Mouse (Mus musculus): ENCODE data around the gene Antxrl. TPM values are rescaled to one million over a fixed set of nuclear protein-coding genes. Genes with fewer than 3 reads are reported as not detected.

Gene Antxrl
- polyA plus RNA-seq, 1 experiment from 2014 or later: not detected

DNA sequence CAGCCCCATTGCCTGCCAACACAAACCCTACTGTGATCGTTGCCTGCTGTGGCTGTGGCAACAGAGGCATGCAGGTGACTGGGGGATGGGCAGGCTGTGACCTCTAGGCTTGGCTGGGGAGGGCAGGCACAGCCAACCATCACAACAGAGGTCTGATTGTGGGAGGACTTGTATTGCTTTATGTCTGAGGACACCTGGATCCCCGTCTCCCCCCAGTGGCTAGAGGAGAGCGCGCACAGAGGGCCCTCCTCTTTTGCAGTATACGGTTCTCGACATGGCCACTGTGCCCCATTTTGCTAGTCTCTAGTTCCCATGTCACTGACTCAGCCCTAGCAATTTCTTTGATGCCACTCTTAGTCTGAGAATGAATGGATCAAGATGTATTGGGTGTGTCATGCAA, 19.2 kb downstream of the Antxrl start:
- 66% methylated on average over 6 of the region's 6 CpGs for WGBS
- Histone ChIP-seq H3K36me3 (ENCODE audit: control insufficient read depth, insufficient read depth, low read length) (no peaks in the 10 kb centered on the region), H3K27ac (replicated peaks; ENCODE audit: low read depth, low read length) (no peak overlapping the region), H3K9ac (replicated peaks; ENCODE audit: low read length) (no peak overlapping the region), H3K4me2 (ENCODE audit: low read length) (no peak overlapping the region), H3K4me1 (ENCODE audit: control insufficient read depth, insufficient read depth, low read length) (no peaks in the 10 kb centered on the region), H3K27me3 (ENCODE audit: control insufficient read depth, insufficient read depth, low read length) (no peaks in the 10 kb centered on the region), H3K4me3 (replicated peaks; ENCODE audit: low read depth, low read length) (no peak overlapping the region), H3K9me3 (ENCODE audit: control insufficient read depth, low read length) (no peaks in the 10 kb centered on the region)
- DNase-seq (no peak), ATAC-seq (ENCODE audit: low FRiP score, low TSS enrichment) (no peak)

DNA sequence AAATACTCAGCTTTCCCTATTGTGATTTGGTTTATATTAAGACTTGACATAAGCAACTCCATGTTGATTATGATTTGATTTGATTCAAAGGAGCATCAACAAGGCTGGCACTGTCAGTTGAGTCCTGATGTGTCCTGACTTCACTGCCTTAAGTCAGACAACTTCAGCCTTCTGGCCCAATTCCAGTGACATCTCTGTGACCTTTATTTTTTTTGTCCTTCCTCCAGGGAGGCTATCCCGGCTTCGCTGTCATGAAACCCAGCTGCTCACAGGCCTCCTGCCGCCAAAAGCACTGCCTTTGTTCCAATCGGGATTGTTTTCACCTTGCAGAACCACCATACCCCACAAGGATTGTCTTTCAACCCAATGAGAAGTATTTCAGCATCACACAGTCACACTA, 22.8 kb downstream of the Antxrl start:
- no peak for ATAC-seq (ENCODE audit: low FRiP score, low TSS enrichment)
- H3K4me1 ChIP-seq (ENCODE audit: control insufficient read depth, insufficient read depth, low read length): no peaks in the 10 kb centered on the region
- 49% methylated on average over 4 of the region's 4 CpGs for WGBS
- H3K9me3 ChIP-seq (ENCODE audit: control insufficient read depth, low read length): no peaks in the 10 kb centered on the region
- H3K4me2 ChIP-seq (ENCODE audit: low read length): no peak overlapping the region
- H3K36me3 ChIP-seq (ENCODE audit: control insufficient read depth, insufficient read depth, low read length): no peaks in the 10 kb centered on the region
- DNase-seq: no peak
- no peaks in the 10 kb centered on the region for H3K27me3 ChIP-seq (ENCODE audit: control insufficient read depth, insufficient read depth, low read length)
- H3K4me3 ChIP-seq (replicated peaks; ENCODE audit: low read depth, low read length): no peak overlapping the region
- H3K9ac ChIP-seq (replicated peaks; ENCODE audit: low read length): no peak overlapping the region
- no peak overlapping the region for H3K27ac ChIP-seq (replicated peaks; ENCODE audit: low read depth, low read length)

DNA sequence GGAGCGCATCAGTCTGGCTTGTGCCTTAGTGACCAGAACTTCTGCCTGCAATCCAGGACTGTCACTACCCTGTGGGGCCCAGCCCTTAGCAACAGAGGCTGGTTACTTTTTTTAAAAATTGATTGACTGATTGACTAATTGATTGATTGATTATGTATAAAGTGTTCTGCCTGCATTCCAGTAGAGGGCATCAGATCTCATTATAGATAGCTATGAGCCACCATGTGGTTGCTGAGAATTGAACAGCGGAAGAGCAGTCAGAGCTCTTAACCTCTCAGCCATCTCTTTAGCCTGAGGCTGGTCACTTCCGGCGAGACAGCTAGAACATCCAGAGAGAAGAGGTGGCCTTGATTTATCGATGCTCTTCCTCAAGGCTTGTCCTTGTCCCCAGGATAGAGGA, 24.7 kb downstream of the Antxrl start:
- WGBS: 76% methylated on average over 5 of the region's 5 CpGs
- ATAC-seq (ENCODE audit: low FRiP score, low TSS enrichment): no peak

DNA sequence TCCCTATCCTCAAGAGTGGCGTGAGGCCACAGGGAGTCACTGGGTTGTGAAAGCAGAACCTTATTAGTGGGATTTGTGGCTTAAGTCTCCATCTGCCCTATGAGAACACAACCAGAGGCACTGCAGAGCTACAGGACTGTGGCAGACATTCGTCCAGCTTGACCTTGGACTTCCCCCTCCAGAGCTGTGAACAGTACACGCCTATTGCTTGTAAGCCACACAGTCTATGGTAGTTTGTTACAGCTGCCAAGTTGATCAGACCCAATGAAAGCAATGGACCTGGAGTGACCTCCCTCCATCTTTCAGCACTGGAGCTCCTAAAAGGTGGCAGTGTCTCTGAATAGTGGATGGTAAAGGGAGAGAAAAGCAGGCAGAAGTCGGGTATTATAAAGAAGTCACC, 25.8 kb downstream of the Antxrl start:
- 71% methylated on average over 4 of the region's 4 CpGs for WGBS
- H3K9ac ChIP-seq (replicated peaks; ENCODE audit: low read length): no peak overlapping the region

More for the DNA sequence above, 24.7 kb downstream of the Antxrl start:
- Histone ChIP-seq H3K4me1 (ENCODE audit: control insufficient read depth, insufficient read depth, low read length) (no peaks in the 10 kb centered on the region), H3K27me3 (ENCODE audit: control insufficient read depth, insufficient read depth, low read length) (no peaks in the 10 kb centered on the region), H3K36me3 (ENCODE audit: control insufficient read depth, insufficient read depth, low read length) (no peaks in the 10 kb centered on the region), H3K27ac (replicated peaks; ENCODE audit: low read depth, low read length) (no peak overlapping the region), H3K4me2 (ENCODE audit: low read length) (no peak overlapping the region), H3K9me3 (ENCODE audit: control insufficient read depth, low read length) (no peaks in the 10 kb centered on the region), H3K4me3 (replicated peaks; ENCODE audit: low read depth, low read length) (no peak overlapping the region), H3K9ac (replicated peaks; ENCODE audit: low read length) (no peak overlapping the region)
- DNase-seq: peak; percentile 11

DNA sequence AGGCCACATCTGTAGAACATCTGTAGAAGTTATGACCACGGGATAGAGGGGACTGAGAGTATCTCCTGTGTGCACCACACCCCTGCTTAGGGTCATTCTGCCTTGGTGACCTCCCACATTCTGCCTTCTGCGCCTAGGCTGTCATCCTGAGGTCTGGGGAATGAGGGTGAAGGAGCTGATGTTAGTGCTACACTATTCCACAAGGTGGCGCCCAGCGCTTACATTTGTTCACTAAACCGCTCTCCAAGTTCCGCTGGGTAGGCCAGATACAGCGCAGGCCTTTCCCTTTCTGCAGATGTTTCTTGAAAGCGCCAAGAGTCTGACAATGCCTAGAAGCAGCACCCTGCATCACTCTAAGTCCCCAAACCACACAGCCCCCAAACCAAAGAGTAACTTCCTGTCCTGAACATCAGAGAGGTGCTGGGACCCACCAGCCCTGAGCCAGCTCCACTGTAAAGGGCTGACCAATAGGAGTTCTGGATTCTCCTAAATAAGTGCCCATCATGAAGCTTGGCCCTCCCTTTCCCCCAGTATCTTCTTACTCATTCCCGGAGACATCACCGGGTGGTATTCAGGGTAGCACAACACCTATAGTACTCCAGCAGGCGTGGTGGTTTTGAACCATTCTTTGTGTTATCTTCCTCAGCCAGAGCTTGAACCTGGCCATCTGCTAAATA, 28.0 kb downstream of the Antxrl start:
- Histone ChIP-seq H3K4me2 (ENCODE audit: low read length) (no peak overlapping the region), H3K36me3 (ENCODE audit: control insufficient read depth, insufficient read depth, low read length) (no peaks in the 10 kb centered on the region), H3K9ac (replicated peaks; ENCODE audit: low read length) (no peak overlapping the region), H3K9me3 (ENCODE audit: control insufficient read depth, low read length) (no peaks in the 10 kb centered on the region), H3K27ac (replicated peaks; ENCODE audit: low read depth, low read length) (no peak overlapping the region), H3K27me3 (ENCODE audit: control insufficient read depth, insufficient read depth, low read length) (no peaks in the 10 kb centered on the region), H3K4me1 (ENCODE audit: control insufficient read depth, insufficient read depth, low read length) (no peaks in the 10 kb centered on the region), H3K4me3 (replicated peaks; ENCODE audit: low read depth, low read length) (no peak overlapping the region)
- peak; percentile 96 for DNase-seq
- 11% methylated on average over 11 of the region's 11 CpGs for WGBS
- ATAC-seq (ENCODE audit: low FRiP score, low TSS enrichment): peak; percentile 79

More for the DNA sequence above, 25.8 kb downstream of the Antxrl start:
- ATAC-seq (ENCODE audit: low FRiP score, low TSS enrichment): no peak
- no peak overlapping the region for H3K4me3 ChIP-seq (replicated peaks; ENCODE audit: low read depth, low read length)
- H3K9me3 ChIP-seq (ENCODE audit: control insufficient read depth, low read length): no peaks in the 10 kb centered on the region
- no peaks in the 10 kb centered on the region for H3K27me3 ChIP-seq (ENCODE audit: control insufficient read depth, insufficient read depth, low read length)
- H3K4me1 ChIP-seq (ENCODE audit: control insufficient read depth, insufficient read depth, low read length): no peaks in the 10 kb centered on the region
- no peak overlapping the region for H3K4me2 ChIP-seq (ENCODE audit: low read length)
- no peak for DNase-seq
- no peaks in the 10 kb centered on the region for H3K36me3 ChIP-seq (ENCODE audit: control insufficient read depth, insufficient read depth, low read length)
- no peak overlapping the region for H3K27ac ChIP-seq (replicated peaks; ENCODE audit: low read depth, low read length)

DNA sequence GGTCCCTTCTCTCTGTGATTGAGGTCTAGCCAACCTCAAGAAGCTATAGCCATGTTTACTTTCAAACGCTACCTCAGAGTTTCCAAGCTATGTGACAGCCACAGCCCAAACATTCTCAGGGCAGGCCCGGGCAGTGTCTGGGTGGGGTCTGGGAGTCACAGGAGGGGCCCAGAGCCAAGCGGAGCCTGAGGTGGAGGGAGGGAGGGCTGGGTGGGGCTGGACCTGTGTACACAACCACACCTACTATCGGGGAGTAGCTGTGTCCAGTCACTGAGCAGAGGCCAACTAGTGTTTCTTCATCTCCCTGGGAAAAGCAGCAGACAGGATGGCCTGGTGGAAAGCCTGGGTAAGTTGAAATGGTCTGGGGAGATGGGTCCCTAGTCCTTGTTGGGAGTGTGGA, 33.2 kb downstream of the Antxrl start, which contains the start of gene Anxa8:
Anxa8 (plus strand) TSS at position 251 of the 400 bp plus-strand sequence.
- no peak within 1 kb of the TSS for H3K4me2 ChIP-seq (ENCODE audit: low read length)
- ATAC-seq (ENCODE audit: low FRiP score, low TSS enrichment): no peak

DNA sequence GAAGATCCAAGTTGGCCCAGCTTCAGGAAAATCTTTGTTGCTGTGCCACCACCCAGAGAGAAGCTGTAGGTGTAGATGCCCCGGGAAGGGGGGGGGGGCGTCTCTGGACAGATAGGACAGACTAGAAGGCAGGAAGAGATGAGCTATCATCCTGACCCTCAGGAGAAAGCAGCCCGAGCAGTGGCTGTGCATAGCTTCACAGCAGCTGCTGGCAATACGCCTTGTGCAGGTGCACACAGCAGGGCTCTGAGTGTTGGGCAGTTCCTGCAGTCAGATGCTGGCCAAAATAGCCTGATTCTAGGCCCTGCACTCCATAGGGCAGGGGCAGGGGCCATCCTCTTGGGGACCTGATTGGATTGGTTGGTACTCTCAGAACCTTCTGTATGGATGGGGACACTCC, 34.3 kb downstream of the Antxrl start:
- H3K36me3 ChIP-seq (ENCODE audit: control insufficient read depth, insufficient read depth, low read length): no peaks in the 10 kb centered on the region
- no peak overlapping the region for H3K9ac ChIP-seq (replicated peaks; ENCODE audit: low read length)
- no peaks in the 10 kb centered on the region for H3K4me1 ChIP-seq (ENCODE audit: control insufficient read depth, insufficient read depth, low read length)
- H3K27me3 ChIP-seq (ENCODE audit: control insufficient read depth, insufficient read depth, low read length): no peaks in the 10 kb centered on the region
- 79% methylated on average over 4 of the region's 4 CpGs for WGBS
- H3K27ac ChIP-seq (replicated peaks; ENCODE audit: low read depth, low read length): no peak overlapping the region
- no peak for DNase-seq
- no peak overlapping the region for H3K4me2 ChIP-seq (ENCODE audit: low read length)
- H3K9me3 ChIP-seq (ENCODE audit: control insufficient read depth, low read length): no peaks in the 10 kb centered on the region
- no peak for ATAC-seq (ENCODE audit: low FRiP score, low TSS enrichment)
- no peak overlapping the region for H3K4me3 ChIP-seq (replicated peaks; ENCODE audit: low read depth, low read length)

More for the DNA sequence above, 33.2 kb downstream of the Antxrl start, which contains the start of gene Anxa8:
- DNase-seq: no peak
- no peaks in the 10 kb centered on the region for H3K9me3 ChIP-seq (ENCODE audit: control insufficient read depth, low read length)
- no peaks in the 10 kb centered on the region for H3K4me1 ChIP-seq (ENCODE audit: control insufficient read depth, insufficient read depth, low read length)
- H3K9ac ChIP-seq (replicated peaks; ENCODE audit: low read length): no peak within 1 kb of the TSS
- no peaks in the 10 kb centered on the region for H3K27me3 ChIP-seq (ENCODE audit: control insufficient read depth, insufficient read depth, low read length)
- no peak within 1 kb of the TSS for H3K4me3 ChIP-seq (replicated peaks; ENCODE audit: low read depth, low read length)
- H3K27ac ChIP-seq (replicated peaks; ENCODE audit: low read depth, low read length): no peak within 1 kb of the TSS
- no peaks in the 10 kb centered on the region for H3K36me3 ChIP-seq (ENCODE audit: control insufficient read depth, insufficient read depth, low read length)
- WGBS: 83% methylated on average over 4 of the region's 4 CpGs

DNA sequence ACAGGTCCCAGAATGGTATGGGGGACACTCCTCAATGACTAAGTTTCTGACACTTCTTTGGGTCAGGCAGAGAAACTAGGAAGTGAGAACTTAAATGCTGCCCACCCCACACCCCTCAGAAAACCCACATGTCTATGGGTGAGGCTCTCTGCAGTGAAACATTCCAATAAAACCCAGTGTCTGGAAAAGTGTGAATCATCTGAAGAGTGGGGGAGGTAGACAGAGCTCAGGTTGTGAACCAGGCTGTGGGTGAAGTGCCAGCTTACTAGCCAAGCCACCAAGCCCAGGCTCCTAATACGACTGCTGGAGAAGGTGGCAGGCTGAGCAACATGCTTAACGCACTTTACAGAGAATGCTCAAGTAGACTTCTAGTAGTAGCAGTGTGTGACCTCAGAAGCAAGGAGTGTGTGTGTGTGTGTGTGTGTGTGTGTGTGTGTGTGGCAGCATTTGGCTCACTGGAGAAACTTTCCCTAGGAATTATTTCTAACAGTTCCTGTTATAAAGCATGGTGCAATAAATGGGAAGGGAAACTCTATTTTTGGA, 35.4 kb downstream of the Antxrl start:
- ATAC-seq (ENCODE audit: low FRiP score, low TSS enrichment): no peak
- no peaks in the 10 kb centered on the region for H3K27me3 ChIP-seq (ENCODE audit: control insufficient read depth, insufficient read depth, low read length)
- no peaks in the 10 kb centered on the region for H3K9me3 ChIP-seq (ENCODE audit: control insufficient read depth, low read length)
- H3K4me1 ChIP-seq (ENCODE audit: control insufficient read depth, insufficient read depth, low read length): no peaks in the 10 kb centered on the region
- H3K36me3 ChIP-seq (ENCODE audit: control insufficient read depth, insufficient read depth, low read length): no peaks in the 10 kb centered on the region
- no peak overlapping the region for H3K4me3 ChIP-seq (replicated peaks; ENCODE audit: low read depth, low read length)
- 91% methylated on average over 2 of the region's 2 CpGs for WGBS
- no peak for DNase-seq
- no peak overlapping the region for H3K4me2 ChIP-seq (ENCODE audit: low read length)
- H3K27ac ChIP-seq (replicated peaks; ENCODE audit: low read depth, low read length): no peak overlapping the region
- H3K9ac ChIP-seq (replicated peaks; ENCODE audit: low read length): no peak overlapping the region

DNA sequence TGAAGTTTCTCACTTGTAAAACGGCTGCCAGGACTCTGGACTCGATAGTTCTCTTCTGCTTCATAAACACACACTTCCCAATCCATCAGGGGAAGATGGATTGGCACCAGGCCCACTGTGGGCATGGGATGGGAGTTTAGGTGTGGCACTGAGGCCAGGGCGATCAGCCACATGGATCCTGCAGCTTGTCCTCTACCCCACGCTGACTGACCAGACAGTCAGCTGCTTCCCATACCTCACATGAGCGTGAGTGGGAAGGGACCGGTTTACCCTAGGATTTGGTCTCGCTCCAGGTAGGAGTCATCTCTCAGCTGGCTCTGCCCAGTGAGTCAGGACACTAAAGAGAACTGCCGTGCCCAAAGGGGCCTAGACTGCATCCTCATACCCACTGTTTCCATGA, 37.3 kb downstream of the Antxrl start:
- DNase-seq (no peak), ATAC-seq (ENCODE audit: low FRiP score, low TSS enrichment) (no peak)
- Histone ChIP-seq H3K9ac (replicated peaks; ENCODE audit: low read length) (no peak overlapping the region), H3K4me1 (ENCODE audit: control insufficient read depth, insufficient read depth, low read length) (no peaks in the 10 kb centered on the region), H3K4me3 (replicated peaks; ENCODE audit: low read depth, low read length) (no peak overlapping the region), H3K4me2 (ENCODE audit: low read length) (no peak overlapping the region), H3K27me3 (ENCODE audit: control insufficient read depth, insufficient read depth, low read length) (no peaks in the 10 kb centered on the region), H3K9me3 (ENCODE audit: control insufficient read depth, low read length) (no peaks in the 10 kb centered on the region), H3K36me3 (ENCODE audit: control insufficient read depth, insufficient read depth, low read length) (no peaks in the 10 kb centered on the region), H3K27ac (replicated peaks; ENCODE audit: low read depth, low read length) (no peak overlapping the region)
- WGBS: 91% methylated on average over 8 of the region's 8 CpGs
